Mouse (Mus musculus) MEL (cell line): ENCODE data around the gene Alox5ap.

Experiments
- CTCF ChIP-seq, 3 experiments: IDR thresholded peaks in 2 of 3; conservative IDR thresholded peaks in 1 of 3; 2 replicates each; pipeline ENCODE4 v1.5.1; 2011 to 2012; ENCODE audit warnings: low read length in 3 of 3, low read depth in 2 of 3, mild to moderate bottlenecking in 2 of 3, improper control_type of control experiment in 1 of 3, inconsistent platforms in 1 of 3, mixed read lengths in 1 of 3, moderate library complexity in 1 of 3; ENCODE audit not compliant: control insufficient read depth in 1 of 3, insufficient read depth in 1 of 3, poor library complexity in 1 of 3, severe bottlenecking in 1 of 3
- E2F4 ChIP-seq: IDR thresholded peaks from 2 replicates; pipeline ENCODE4 v1.6.1; 2011; ENCODE audit warnings: low read depth, low read length, improper control_type of control experiment, borderline replicate concordance
- EP300 ChIP-seq, 2 experiments: IDR thresholded peaks; 2 replicates each; pipeline ENCODE4 v1.6.1; 2011; ENCODE audit warnings: improper control_type of control experiment in 2 of 2, low read length in 2 of 2, low read depth in 1 of 2, mild to moderate bottlenecking in 1 of 2
- HCFC1 ChIP-seq: IDR thresholded peaks from 2 replicates; pipeline ENCODE4 v1.6.1; 2012; ENCODE audit warnings: low read depth, mild to moderate bottlenecking, inconsistent platforms, low read length, improper control_type of control experiment, moderate library complexity
- NELFE ChIP-seq: IDR thresholded peaks from 2 replicates; pipeline ENCODE4 v1.6.1; 2011; ENCODE audit warnings: low read depth, low read length, improper control_type of control experiment
- NRF1 ChIP-seq: IDR thresholded peaks from 2 replicates; pipeline ENCODE4 v1.6.1; 2014; ENCODE audit warnings: low read depth, mild to moderate bottlenecking, inconsistent platforms, low read length, improper control_type of control experiment, moderate library complexity; ENCODE audit not compliant: poor library complexity, insufficient read depth, severe bottlenecking
- POLR2A ChIP-seq, 2 experiments: IDR thresholded peaks; 2 replicates each; pipeline ENCODE4 v1.6.1; 2011 to 2012; ENCODE audit warnings: low read length in 2 of 2, mild to moderate bottlenecking in 2 of 2, control low read depth in 1 of 2, improper control_type of control experiment in 1 of 2, low read depth in 1 of 2, moderate library complexity in 1 of 2; ENCODE audit not compliant: control insufficient read depth in 1 of 2, insufficient read depth in 1 of 2, poor library complexity in 1 of 2
- POLR2AphosphoS5 ChIP-seq: IDR thresholded peaks from 2 replicates; pipeline ENCODE4 v1.6.1; 2012; ENCODE audit warnings: low read depth, borderline replicate concordance, mild to moderate bottlenecking, inconsistent platforms, low read length, moderate library complexity, mixed read lengths
- USF1 ChIP-seq: IDR thresholded peaks from 2 replicates; pipeline ENCODE4 v1.6.1; 2014; ENCODE audit warnings: low read depth, mild to moderate bottlenecking, inconsistent platforms, low read length, improper control_type of control experiment, moderate library complexity

GRCm38 (mm10) chr5:149264405-149264804, at the start of gene Alox5ap:
- TF ChIP-seq EP300 (IDR thresholded peaks at IDR 0.05; ENCODE audit: low read depth in 1 of 2, low read length in 2 of 2) (0 out of 4 replicates have a peak, but pooled peaks of 1 of the 2 experiments have one; percentile 17), CTCF (IDR thresholded peaks at IDR 0.05 in 2 of 3, conservative IDR thresholded peaks at IDR 0.05 in 1 of 3; ENCODE audit: control insufficient read depth in 1 of 3, insufficient read depth in 1 of 3, low read depth in 2 of 3, low read length in 3 of 3, poor library complexity in 1 of 3, severe bottlenecking in 1 of 3) (no peak), NRF1 (no peak), NELFE (no peak), USF1 (no peak), POLR2AphosphoS5 (no peak), POLR2A (IDR thresholded peaks at IDR 0.05; ENCODE audit: control insufficient read depth in 1 of 2, insufficient read depth in 1 of 2, low read depth in 1 of 2, low read length in 2 of 2, poor library complexity in 1 of 2) (no peak), HCFC1 (no peak), E2F4 (no peak)
